Comparison of ENCODE assay signal across 20 mouse cellular contexts in the genomic region with DNA sequence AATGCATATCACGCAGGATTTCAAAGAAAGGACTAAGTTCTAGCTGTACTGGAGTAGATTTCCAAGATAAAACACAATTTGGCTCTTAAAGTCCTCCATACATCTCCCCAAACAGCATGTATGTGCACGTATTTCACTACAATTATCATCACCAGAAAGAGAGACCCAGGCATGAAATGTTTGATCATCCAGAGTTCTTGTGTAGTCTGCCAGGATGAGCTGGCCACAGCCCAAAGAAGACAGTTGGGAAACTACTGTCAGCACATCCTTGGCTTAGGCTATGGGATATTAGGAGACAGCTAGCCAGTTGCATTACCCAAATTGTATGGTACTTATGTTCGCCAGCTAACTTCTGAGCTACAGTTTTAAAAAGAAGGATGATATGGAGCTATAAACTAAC.
"Had no signal": no experiment of that assay in that cellular context is flagged by ENCODE, and none has a peak within 500 bp of the region (broad histone marks: within the 10 kb centered on the region; RNA-seq: fewer than 3 reads in every experiment).

No protein-coding gene starts in this region.

- ATAC-seq: intestine, postnatal 0 days; liver, embryonic 12.5 days; midbrain, embryonic 13.5 days had no signal

- H3K4me1 ChIP-seq: limb, embryonic 15.5 days; liver, embryonic 12.5 days; liver, embryonic 15.5 days; lung, embryonic 15.5 days; megakaryocyte, embryonic 14.5 days; midbrain, embryonic 13.5 days; neural tube, embryonic 12.5 days; neural tube, embryonic 15.5 days had no signal

- DNase-seq: kidney, adult 2 months; kidney, postnatal 25 days; layer of hippocampus, adult 9-11 months; right cerebral cortex, adult 18-20 months; right cerebral cortex, postnatal 14 days; right cerebral cortex, postnatal 4 days; thymus, postnatal 36 days had no signal

- H3K4me2 ChIP-seq: limb, embryonic 12.5 days; limb, embryonic 15.5 days; liver, embryonic 12.5 days; liver, embryonic 15.5 days; lung, embryonic 15.5 days; midbrain, embryonic 13.5 days; neural tube, embryonic 12.5 days; neural tube, embryonic 15.5 days had no signal

- H3K27me3 ChIP-seq: limb, embryonic 12.5 days; limb, embryonic 15.5 days; liver, embryonic 12.5 days; liver, embryonic 15.5 days; lung, embryonic 15.5 days; megakaryocyte, embryonic 14.5 days; midbrain, embryonic 13.5 days; neural tube, embryonic 12.5 days; neural tube, embryonic 15.5 days had no signal

- H3K36me3 ChIP-seq: limb, embryonic 12.5 days; limb, embryonic 15.5 days; liver, embryonic 12.5 days; liver, embryonic 15.5 days; lung, embryonic 15.5 days; midbrain, embryonic 10.5 days; midbrain, embryonic 13.5 days; neural tube, embryonic 12.5 days; neural tube, embryonic 15.5 days had no signal

- H3K9ac ChIP-seq: limb, embryonic 12.5 days; limb, embryonic 15.5 days; liver, embryonic 12.5 days; liver, embryonic 15.5 days; lung, embryonic 15.5 days; midbrain, embryonic 13.5 days; neural tube, embryonic 12.5 days; neural tube, embryonic 15.5 days had no signal

- H3K9me3 ChIP-seq: limb, embryonic 12.5 days; limb, embryonic 15.5 days; liver, embryonic 12.5 days; liver, embryonic 15.5 days; lung, embryonic 15.5 days; megakaryocyte, embryonic 14.5 days; midbrain, embryonic 10.5 days; midbrain, embryonic 13.5 days; neural tube, embryonic 12.5 days; neural tube, embryonic 15.5 days had no signal

- H3K27ac ChIP-seq: kidney, postnatal 0 days; layer of hippocampus, adult 2 months; limb, embryonic 12.5 days; limb, embryonic 15.5 days; liver, embryonic 12.5 days; liver, embryonic 15.5 days; lung, embryonic 15.5 days; midbrain, embryonic 10.5 days; midbrain, embryonic 13.5 days; neural tube, embryonic 12.5 days; neural tube, embryonic 15.5 days had no signal

- H3K4me3 ChIP-seq: layer of hippocampus, adult 2 months; limb, embryonic 12.5 days; limb, embryonic 15.5 days; liver, embryonic 12.5 days; liver, embryonic 15.5 days; lung, embryonic 15.5 days; megakaryocyte, embryonic 14.5 days; midbrain, embryonic 10.5 days; midbrain, embryonic 13.5 days; neural tube, embryonic 12.5 days; neural tube, embryonic 15.5 days had no signal
